Comparison of ENCODE assay signal across 22 mouse cellular contexts in genomic region chr19:20397092-20397491, GRCm38 (mm10). TPM values are rescaled to one million over a fixed set of nuclear protein-coding genes. Genes with fewer than 3 reads are reported as not detected.
DNase-seq lines count a peak whose midpoint lies in the region; ATAC-seq and TF ChIP-seq lines count a peak whose summit lies in the region.
"Had no signal": no experiment of that assay in that cellular context is flagged by ENCODE, and none has a peak within 500 bp of the region (broad histone marks: within the 10 kb centered on the region; RNA-seq: fewer than 3 reads in every experiment).

No protein-coding gene starts in this region.

- 100% methylated on average over 1 of the region's 1 CpGs for WGBS in macrophage (ENCODE audit: missing documents)
- WGBS in midbrain, postnatal 0 days = 98% methylated on average over 1 of the region's 1 CpGs

- no peaks in the 10 kb centered on the region for H3K9me3 ChIP-seq in midbrain, postnatal 0 days (ENCODE audit: low read length)
- H3K9me3 ChIP-seq: embryonic facial prominence, embryonic 13.5 days; embryonic facial prominence, embryonic 15.5 days; forebrain, embryonic 10.5 days; forebrain, embryonic 12.5 days had no signal

- no peak overlapping the region for H3K4me2 ChIP-seq in midbrain, postnatal 0 days (ENCODE audit: low read depth, low read length, poor library complexity, severe bottlenecking)
- H3K4me2 ChIP-seq: embryonic facial prominence, embryonic 13.5 days; embryonic facial prominence, embryonic 15.5 days; forebrain, embryonic 12.5 days had no signal

- H3K27me3 ChIP-seq in midbrain, postnatal 0 days (ENCODE audit: insufficient read depth, low read length) = no peaks in the 10 kb centered on the region
- H3K27me3 ChIP-seq: embryonic facial prominence, embryonic 13.5 days; embryonic facial prominence, embryonic 15.5 days; forebrain, embryonic 12.5 days had no signal

- DNase-seq in midbrain, postnatal 0 days (ENCODE audit: low spot score) = no peak
- DNase-seq in adrenal gland, adult 18-20 months (ENCODE audit: low spot score in 2 of 2) = no peak
- DNase-seq in layer of hippocampus, postnatal 36 days = no peak
- DNase-seq: adrenal gland, adult 8-10 months; adrenal gland, postnatal 14 days; adrenal gland, postnatal 36 days; cerebellum, adult 11-12 months; cerebellum, adult 2 months; cerebellum, adult 9-10 months; cerebellum, postnatal 10 days; cerebellum, postnatal 36 days; embryo, embryonic 11 days had no signal

- no peaks in the 10 kb centered on the region for H3K36me3 ChIP-seq in macrophage (ENCODE audit: inconsistent target)
- no peaks in the 10 kb centered on the region for H3K36me3 ChIP-seq in midbrain, postnatal 0 days (ENCODE audit: insufficient read depth, low read length)
- H3K36me3 ChIP-seq: embryonic facial prominence, embryonic 13.5 days; embryonic facial prominence, embryonic 15.5 days; forebrain, embryonic 10.5 days; forebrain, embryonic 12.5 days had no signal

- no peak overlapping the region for H3K9ac ChIP-seq in midbrain, postnatal 0 days (replicated peaks; ENCODE audit: low read length, poor library complexity, severe bottlenecking)
- H3K9ac ChIP-seq: embryonic facial prominence, embryonic 13.5 days; embryonic facial prominence, embryonic 15.5 days; forebrain, embryonic 12.5 days had no signal

- H3K79me2 ChIP-seq in macrophage (ENCODE audit: inconsistent target) = no peaks in the 10 kb centered on the region

- no peak for TF ChIP-seq CTCF in midbrain, postnatal 0 days (IDR thresholded peaks at IDR 0.05)

- peak; percentile 48; the same call in 1 of the 2 replicates for ATAC-seq in megakaryocyte progenitor cell, adult 5-6 weeks (replicated peaks; ENCODE audit: poor library complexity)
- ATAC-seq in midbrain, postnatal 0 days (ENCODE audit: low FRiP score) = no peak
- ATAC-seq: forebrain, embryonic 14.5 days; forebrain, embryonic 16.5 days had no signal

- H3K4me1 ChIP-seq in midbrain, postnatal 0 days (ENCODE audit: insufficient read depth, low read length) = no peaks in the 10 kb centered on the region
- H3K4me1 ChIP-seq: forebrain, embryonic 10.5 days; forebrain, embryonic 12.5 days had no signal

- H3K4me3 ChIP-seq in macrophage (ENCODE audit: inconsistent target) = no peak overlapping the region
- no peak overlapping the region for H3K4me3 ChIP-seq in midbrain, postnatal 0 days (ENCODE audit: low read depth, low read length)
- H3K4me3 ChIP-seq: embryonic facial prominence, embryonic 13.5 days; embryonic facial prominence, embryonic 15.5 days; erythroblast, embryonic 14.5 days; forebrain, embryonic 10.5 days; forebrain, embryonic 12.5 days had no signal

- H3K27ac ChIP-seq in macrophage = 0 out of 2 replicates have a peak overlapping the region, but pooled peaks have one; percentile 1
- H3K27ac ChIP-seq in midbrain, postnatal 0 days (ENCODE audit: low read depth, low read length) = no peak overlapping the region
- H3K27ac ChIP-seq: embryonic facial prominence, embryonic 13.5 days; embryonic facial prominence, embryonic 15.5 days; forebrain, embryonic 10.5 days; forebrain, embryonic 12.5 days had no signal

RNA-seq across cellular contexts. Expression of gene Anxa1, which starts 6.3 kb away (rescaled TPM):
- total RNA-seq in macrophage (2018; cell fraction: chromatin; rRNA removed) = 1,000 to 10,000 TPM in 1 of 26 experiments, 100 to 1,000 TPM in 19, 10 to 100 TPM in 6; 77.8 to 1,070 (median 425) TPM
- 100 to 1,000 TPM; 223 to 803 (median 487) TPM for total RNA-seq in macrophage (2018; cell fraction: cytosol; rRNA removed)
- total RNA-seq in macrophage (2018; cell fraction: nucleus; rRNA removed) = 100 to 1,000 TPM in 23 of 26 experiments, 10 to 100 TPM in 3; 82.2 to 750 (median 270) TPM
- polyA plus RNA-seq in macrophage (2018) = 406 to 1,005 TPM (median 588 TPM) in 3 replicates
- total RNA-seq in megakaryocyte progenitor cell, adult 5-6 weeks (2015) = 489 and 586 TPM in 2 replicates
- 581 and 634 TPM in 2 replicates for total RNA-seq in megakaryocyte progenitor cell, adult 5-6 weeks (2017)
- 8.8 and 9.7 TPM in 2 replicates for total RNA-seq in midbrain, postnatal 0 days (2014; rRNA removed)
- 18.6 and 18.9 TPM in 2 replicates for polyA plus RNA-seq in midbrain, postnatal 0 days (2015; fragmentation: Nextera tagmentation; extraction: Ambion mirVana)
- 10 to 100 TPM; 13.5 to 46.4 TPM for total RNA-seq in adrenal gland, adult 18-20 months (2021)
- 1 to 10 TPM; 1.0 to 1.6 TPM for total RNA-seq in layer of hippocampus, postnatal 36 days (2021)
- total RNA-seq: MEL had no signal
- polyA plus RNA-seq: erythroblast, embryonic 14.5 days had no signal

Comparison
In these comparisons a context has a peak if more than half of its experiments do, and no peak if none do; other contexts are left out.
1. RNA of gene Anxa1, which starts 6.3 kb away (total RNA-seq): 489 to 634 TPM in megakaryocyte progenitor cell, adult 5-6 weeks; 13.5 to 46.4 TPM in adrenal gland, adult 18-20 months, 8.8 to 9.7 TPM in midbrain, postnatal 0 days and 1.0 to 1.6 TPM in layer of hippocampus, postnatal 36 days; every median in the first group is over 10 times any median in the second.